Mouse (Mus musculus) spleen, postnatal 10 days (tissue): Measurements from ENCODE around the gene Usp4.

Experiments
- DNase-seq, 2 experiments: peaks; one replicate each; pipeline ENCODE4 v3.0.0; 2021 to 2022; ENCODE audit warnings: low spot score in 2 of 2

Usp4 gene

GRCm38 (mm10) chr9:108341801-108342200, 5.9 kb upstream of the Usp4 start:
- peak; percentile 43 to 58 for DNase-seq

DNA sequence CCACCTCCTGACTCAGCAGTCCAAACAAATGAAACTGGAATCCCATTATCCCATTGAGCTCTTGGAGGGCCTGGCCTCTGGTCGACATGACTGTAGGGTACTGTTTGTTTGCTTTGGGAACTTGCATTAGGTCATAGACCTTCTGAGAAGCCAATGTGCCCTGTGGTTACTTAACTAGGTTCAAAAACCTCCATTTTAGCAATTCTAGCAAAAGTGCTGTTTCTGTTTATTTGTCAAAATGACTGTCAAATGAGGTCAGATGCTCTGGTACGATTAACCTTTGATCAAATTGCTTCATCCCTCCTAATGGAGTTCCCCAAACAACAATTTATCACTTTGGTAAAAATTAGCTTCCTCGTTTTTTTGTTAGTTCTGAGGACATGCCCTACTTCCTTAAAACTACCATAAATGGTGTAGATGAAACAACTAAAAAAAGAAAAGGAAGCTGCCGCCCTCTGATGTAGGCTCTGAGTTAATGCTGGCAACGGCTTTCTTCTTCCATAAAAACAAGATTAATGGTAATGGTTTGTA, 5.3 kb upstream of the Usp4 start:
- DNase-seq, result peak; percentile 32 to 54

GRCm38 (mm10) chr9:108343331-108343730, 4.3 kb upstream of the Usp4 start:
- DNase-seq, result peak; percentile 42 to 53

GRCm38 (mm10) chr9:108343835-108344234, 3.8 kb upstream of the Usp4 start:
- DNase-seq, result peak in 1 of 2 experiments; percentile 30

DNA sequence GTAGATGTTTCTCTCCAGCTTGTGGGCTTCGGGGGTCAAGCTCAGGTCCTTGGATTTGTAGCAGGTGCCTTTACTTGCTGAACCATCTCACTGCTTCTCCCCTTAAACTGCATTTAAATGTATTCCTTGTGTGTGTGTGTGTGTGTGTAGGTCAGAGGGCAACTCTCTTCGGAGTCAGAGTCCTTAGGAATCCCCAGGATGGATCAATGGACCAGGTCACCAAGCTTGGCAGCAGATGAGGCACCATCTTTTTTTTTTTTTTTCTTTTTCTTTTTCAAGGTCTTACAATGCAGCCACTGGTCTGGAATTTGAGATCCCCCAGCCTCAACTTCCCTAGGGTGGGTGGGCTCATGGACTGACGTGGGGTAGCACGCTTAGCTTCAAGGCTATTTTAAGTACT, 3.2 kb upstream of the Usp4 start:
- DNase-seq, result peak in 1 of 2 experiments; percentile 24

DNA sequence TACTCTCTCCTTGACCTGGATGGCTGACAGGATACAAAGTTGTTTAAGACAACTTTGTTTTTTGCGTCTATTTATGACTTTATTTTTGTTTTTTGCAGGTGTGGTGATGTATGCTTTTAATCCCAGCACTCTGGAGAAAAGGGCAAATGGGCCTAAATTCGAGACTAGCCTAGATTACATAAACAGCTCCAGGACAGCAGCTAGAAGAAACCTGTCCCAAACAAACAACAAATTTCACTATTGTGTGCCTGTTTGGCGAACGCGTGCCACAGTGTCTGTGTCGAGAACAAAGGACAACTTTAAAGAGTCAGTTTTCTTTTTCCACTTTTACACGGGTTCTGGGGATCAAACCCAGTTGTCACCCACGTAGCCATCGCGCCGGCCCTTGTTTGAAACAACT, 629 bp upstream of the Usp4 start:
- no peak for DNase-seq

DNA sequence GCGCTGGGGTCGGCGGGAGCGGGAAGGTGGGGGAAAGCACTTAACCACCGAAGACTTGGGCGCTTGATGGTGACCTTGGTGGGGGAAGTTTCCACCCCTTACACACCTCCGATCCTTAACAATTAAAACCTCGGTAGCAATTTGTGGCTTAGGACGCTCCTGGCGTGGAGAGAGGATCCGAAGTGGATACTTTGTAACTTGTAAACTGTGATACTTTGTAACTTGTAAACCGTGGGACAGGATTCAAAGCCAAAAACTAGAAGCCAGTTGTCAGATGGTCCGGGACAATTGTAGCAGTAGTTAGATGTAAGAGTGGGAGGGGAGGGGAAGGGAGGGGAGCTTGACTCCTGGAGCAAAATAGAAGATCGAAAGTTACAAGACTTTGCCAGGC, 632 bp downstream of the Usp4 start:
- no peak for DNase-seq

- DNase-seq, result no peak
Observed at GRCm38 (mm10) chr9:108349727-108350126, 2.1 kb downstream of the Usp4 start.

- DNase-seq, result no peak
Observed at GRCm38 (mm10) chr9:108378234-108378633, 30.6 kb downstream of the Usp4 start.

DNA sequence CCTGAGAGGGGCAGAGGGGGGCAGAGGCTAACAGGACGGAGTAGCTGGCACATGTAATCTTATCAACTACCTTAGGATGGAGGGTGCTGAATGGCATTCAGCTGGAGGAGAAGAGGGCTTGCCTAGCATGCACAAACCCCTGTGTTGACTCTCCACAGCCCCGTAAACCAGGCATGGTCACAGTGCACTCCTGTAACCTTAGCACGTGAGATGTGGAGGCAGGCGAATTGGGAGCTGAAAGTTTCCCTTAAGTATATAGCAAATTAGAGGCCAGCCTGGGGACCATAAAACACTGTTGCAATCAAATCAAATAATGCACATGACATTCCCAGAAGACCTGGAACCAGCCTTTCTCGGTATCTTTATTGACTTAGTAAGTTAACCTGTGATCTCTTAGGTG, 31.1 kb downstream of the Usp4 start:
- DNase-seq, result no peak

DNA sequence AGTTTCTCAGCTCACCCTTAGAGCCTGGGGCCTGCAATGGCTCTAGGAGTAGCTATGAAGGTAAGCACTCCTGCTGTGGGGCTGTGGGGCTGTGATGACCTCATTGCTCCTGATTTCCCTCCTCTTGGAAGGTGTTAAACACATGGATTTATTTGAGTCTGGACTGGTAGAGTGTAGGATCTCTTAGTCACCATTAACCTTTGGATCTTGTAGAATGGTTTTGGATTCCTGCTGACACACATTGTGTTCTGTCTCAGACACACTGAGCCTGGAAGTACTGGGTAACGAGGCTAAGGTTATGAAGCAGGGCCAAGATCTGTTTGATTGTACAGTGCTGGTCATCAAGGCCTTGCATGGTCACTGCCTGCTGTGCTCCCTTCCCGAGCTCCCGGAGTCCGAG, 31.6 kb downstream of the Usp4 start:
- no peak for DNase-seq

DNA sequence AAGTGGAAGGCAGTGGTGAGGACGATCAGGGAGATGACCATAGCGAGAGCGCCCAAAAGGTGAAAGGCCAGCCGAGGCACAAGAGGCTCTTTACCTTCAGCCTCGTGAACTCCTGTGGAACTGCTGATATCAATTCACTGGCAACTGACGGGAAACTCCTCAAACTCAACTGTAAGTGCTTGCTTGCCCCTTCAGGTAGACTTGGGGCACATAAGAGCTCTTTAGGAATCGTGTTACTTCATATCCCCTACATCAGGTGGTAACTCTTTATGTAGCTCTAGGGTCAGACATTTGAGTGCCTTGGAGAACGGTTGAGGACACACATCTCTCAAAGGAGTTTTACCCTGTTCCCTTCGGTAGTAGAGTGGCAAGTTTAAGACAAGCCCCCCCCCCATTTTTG, 33.7 kb downstream of the Usp4 start:
- no peak for DNase-seq

- no peak for DNase-seq
Observed at GRCm38 (mm10) chr9:108385006-108385405, 37.4 kb downstream of the Usp4 start.

DNA sequence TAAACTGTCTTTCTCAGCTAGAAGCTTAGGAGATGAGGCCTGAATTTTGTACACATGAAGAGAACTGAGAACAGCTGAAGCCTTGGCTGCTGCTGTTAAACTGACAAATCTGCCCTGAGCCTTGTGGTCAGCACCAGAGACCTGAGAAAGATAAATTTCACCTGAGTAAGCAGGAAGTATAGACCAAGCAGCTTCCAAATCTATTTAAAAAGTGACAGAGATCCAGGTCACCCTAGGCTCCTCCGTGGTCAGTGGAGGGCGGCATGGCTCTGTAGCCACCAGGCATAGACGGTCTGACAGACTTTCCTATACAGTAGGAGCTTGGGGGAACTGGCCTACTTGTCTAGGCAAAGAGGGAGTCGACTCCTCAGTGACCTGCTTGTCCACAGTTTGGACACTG, 39.2 kb downstream of the Usp4 start:
- no peak for DNase-seq

DNA sequence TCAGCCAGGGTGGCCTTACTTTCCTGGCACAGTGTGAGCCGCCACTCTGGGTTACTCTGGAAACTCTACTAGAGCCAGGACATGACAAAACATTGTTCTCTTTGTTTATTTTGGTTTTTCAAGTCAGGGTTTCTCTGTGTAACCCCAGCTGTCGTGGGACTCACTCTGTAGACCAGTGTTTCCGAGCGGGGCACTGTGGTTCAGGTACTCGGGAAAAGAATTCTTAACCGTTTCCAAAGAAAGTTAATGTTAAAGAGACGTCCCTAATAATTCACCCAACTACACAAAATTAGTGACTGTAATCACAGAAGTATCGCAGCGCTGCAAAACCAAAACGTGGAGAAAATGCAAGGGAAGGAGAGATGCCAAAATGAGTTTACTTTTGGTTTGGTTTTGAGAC, 40.9 kb downstream of the Usp4 start:
- DNase-seq, result no peak

- no peak for DNase-seq
Observed at GRCm38 (mm10) chr9:108389220-108389619, 41.6 kb downstream of the Usp4 start.

- DNase-seq, result no peak
Observed at GRCm38 (mm10) chr9:108392676-108393075, 45.0 kb downstream of the Usp4 start, which contains the start of gene 1700102P08Rik. Gene 1700102P08Rik, plus strand, starts transcription at chr9:108392805.

DNA sequence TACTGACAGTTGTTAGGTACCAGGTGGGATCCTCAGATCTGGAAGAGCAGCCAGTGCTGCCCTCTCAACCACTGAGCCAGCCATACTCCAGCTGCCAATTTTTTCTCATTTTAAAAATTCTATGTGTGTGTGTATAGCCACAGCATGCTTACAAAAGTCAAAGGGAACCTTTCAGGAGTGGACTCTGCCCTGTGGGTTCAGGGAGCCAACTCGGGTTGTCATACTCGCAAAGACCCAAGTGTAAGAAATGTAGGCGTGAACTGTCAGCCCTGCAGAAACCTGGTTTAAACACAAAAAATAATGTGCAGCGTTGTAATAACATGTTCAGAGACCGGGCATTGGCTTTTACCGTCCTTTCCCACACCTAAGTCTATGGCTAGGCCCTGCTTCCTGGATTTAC, 46.5 kb downstream of the Usp4 start:
- no peak for DNase-seq

DNA sequence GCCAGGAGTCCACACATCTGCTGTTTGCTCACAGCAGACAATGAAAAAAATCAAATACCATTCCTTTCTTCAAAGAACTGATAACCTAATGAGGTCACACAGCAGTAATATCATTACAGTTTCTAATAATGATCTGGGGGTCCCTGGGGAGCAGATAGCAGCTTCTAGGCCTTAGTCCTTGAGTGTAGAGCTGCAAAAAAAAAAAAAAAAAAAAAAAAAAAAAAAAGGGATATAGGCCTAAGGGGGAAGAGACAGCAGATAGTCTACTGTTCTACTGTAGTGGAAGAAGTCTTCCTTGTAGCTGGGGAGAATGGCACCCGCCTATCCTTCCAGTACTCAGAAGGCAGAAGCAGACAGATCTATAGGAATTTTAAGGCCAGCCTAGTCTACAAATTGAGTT, 47.8 kb downstream of the Usp4 start:
- no peak for DNase-seq

DNA sequence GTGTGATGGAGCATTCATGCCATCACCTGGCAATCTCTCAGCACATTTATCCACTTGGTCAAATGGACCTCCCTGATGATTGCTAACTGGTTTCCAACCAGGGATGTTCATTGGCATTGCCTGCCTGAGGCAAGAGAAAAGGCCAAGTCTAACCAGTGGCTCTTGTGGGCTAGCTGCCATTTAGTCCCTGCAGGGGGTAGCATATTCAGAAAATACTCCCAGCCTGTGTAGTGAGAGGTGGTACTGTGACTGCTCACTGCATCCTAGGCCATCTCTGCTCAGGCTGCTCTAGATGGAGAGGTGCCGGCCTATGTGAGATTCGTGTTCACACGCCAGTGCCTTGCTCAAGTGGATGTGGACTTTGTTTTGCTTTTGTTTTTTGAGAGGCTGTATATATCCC, 50.7 kb downstream of the Usp4 start:
- no peak for DNase-seq

DNA sequence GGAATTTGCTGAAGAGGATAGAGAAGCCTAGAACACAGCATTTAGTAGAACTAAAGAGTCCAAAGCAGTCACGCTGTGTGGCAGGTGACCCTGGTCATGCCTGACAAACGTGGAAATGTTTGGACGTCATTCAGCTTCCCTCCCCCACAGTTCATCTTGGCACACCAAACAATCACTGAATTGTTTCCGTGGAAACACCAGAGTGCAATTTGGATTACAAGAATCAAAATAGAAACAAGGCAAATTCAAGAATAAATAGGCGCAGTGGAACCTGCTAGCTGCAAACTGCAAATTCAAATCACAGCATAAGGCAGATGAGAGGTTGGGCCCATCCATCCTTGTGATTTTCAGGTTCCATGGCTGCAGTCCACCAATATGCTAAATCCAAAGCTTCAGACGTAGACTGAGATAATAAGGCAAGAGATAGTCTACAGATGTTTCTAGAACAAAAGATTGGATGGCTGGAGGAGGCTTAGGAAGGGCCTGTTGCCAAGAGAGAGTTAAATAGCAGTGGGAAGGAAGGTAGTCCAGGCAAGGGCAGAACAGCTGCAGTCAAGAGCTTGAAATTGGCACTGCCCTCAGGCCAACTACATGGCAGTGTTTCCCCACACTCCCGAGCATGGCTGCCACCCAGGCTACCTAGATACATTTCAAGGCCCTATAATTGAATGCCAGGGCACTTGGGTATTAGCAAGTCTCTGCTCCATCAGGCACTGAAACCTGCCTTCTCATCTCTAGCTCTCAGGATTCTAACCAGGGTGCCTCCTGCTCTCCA, 53.7 kb downstream of the Usp4 start:
- no peak for DNase-seq

- no peak for DNase-seq
Observed at GRCm38 (mm10) chr9:108403081-108403480, 55.4 kb downstream of the Usp4 start.

GRCm38 (mm10) chr9:108404451-108404850, 56.8 kb downstream of the Usp4 start:
- no peak for DNase-seq

- no peak for DNase-seq
Observed at GRCm38 (mm10) chr9:108409535-108409934, 61.9 kb downstream of the Usp4 start.
